Mouse (Mus musculus) embryonic stem cell, embryonic (primary cell): ENCODE data around the gene Rnf180.

Experiments used
- CTCF ChIA-PET, 4 experiments: fragments of 300-600 bp in 2 of 4; fragments of 350-600 bp in 2 of 4; sonication (Branson Sonifier 250); formaldehyde crosslinking; loops; one replicate each; lab custom pipeline; 2022; ENCODE audit warnings: inconsistent platforms in 2 of 4; lab: Charles Lee
- POLR2A ChIA-PET, 4 experiments: fragments of 300-600 bp in 2 of 4; fragments of 350-600 bp in 2 of 4; sonication (Branson Sonifier 250); formaldehyde crosslinking; loops; one replicate each; lab custom pipeline; 2022; ENCODE audit warnings: antibody characterized with exemption in 4 of 4, inconsistent platforms in 1 of 4; lab: Charles Lee

Rnf180 gene

GRCm38 (mm10) chr13:105153955-105154354 lies 140.7 kb downstream of the Rnf180 start:
- ChIA-PET CTCF (no interaction called here), POLR2A (no interaction called here)

- ChIA-PET CTCF (no interaction called here), POLR2A (no interaction called here)
Measured at GRCm38 (mm10) chr13:105150006-105150405, 144.6 kb downstream of the Rnf180 start.

DNA sequence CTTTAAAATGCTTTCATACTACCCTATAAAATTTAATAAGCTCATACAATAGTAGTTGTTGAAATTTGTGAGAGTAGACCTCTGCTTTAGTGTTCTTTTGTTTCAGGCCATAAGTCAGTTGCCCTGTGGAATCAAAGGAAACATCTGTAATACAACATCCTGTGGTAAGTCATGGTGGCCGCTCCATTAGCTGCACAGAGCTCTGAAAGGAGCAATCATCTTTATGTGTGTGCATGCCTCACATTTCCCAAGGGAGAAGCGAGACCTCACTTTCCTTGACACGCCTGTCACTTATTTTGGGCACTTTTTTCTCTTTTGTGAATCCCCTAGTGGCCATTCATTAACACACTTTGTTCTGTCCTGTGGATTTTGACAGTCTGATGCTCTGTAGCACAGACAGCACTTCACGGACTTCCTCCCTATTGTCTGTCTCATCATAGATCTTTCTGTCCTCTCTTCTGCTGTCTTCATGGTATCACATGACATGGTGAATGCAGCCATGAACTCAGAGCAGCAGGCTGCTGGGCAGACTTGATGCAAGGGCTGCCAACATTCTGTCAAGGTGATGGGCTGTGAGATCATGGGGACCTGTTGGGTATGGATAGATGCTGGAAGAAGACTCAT lies 146.7 kb downstream of the Rnf180 start:
- ChIA-PET CTCF (no interaction called here), POLR2A (no interaction called here)

DNA sequence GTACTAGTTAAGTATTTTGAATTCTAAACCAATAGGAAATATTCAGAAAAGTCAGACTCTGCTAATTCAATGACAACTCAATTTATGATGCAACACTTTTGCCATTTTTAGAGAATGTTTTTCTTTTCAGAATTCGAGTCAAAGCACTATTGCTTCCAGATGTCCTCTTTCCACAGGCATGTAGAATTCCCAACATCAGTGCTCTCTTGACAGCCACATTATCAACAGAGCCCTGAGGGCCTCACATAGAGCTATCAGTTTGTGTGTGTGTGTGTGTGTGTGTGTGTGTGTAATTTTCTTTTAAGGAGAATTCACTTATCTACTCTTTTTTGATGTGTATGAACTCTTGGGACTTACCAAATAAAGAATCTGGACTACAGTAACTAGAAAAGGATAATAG lies 147.8 kb downstream of the Rnf180 start:
- CTCF ChIA-PET = no interaction called here
- POLR2A ChIA-PET = interaction anchor here in 1 of 4 experiments (0.7 kb wide), 1 partner anchor 336 kb away, joined by 7 read pairs; no protein-coding TSS in a partner anchor

DNA sequence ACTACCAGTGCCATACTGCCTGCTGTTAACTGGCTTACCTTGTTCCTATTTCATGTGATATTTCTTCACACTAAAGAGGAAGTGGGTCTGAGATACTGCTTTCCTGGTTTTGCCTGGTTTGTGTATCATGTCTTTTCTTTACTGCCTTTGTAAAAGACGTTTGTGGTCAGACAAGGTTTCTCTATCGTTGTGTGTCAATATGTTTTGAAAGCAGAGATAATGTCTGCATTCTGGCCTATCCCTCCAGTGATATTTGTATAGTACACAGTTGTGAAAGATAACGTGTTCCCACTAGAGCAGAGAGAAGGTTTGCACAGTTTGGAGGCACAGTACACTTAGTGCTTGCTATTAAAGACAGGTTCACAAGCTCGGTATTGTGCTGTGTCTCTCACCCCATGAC lies 154.7 kb downstream of the Rnf180 start:
- POLR2A ChIA-PET = no interaction called here
- CTCF ChIA-PET = no interaction called here

DNA sequence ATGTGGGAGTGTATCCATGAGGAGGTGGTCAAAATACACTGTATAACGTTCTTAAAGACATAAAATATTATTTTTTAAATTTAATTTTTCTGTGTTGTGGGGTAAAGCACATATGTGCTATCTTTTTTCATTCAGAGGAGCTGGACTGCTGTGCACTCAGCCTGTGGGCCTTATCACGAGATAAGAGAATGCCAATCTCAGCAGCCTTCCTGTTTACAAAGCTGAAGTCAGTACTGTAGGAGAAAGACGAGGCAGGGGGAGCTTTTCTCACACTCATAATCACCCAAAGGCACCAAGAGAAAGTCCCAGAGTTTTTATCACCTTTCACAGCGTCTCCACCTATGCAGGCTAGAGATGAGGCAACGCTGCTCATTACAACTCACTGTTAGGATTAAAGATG lies 160.2 kb downstream of the Rnf180 start:
- POLR2A ChIA-PET = no interaction called here
- CTCF ChIA-PET = interaction anchor here in 2 of 4 experiments (0.6 to 0.7 kb wide), 3 partner anchors 9 to 1528 kb away, joined by 3 to 8 read pairs (median 3); no protein-coding TSS in a partner anchor

DNA sequence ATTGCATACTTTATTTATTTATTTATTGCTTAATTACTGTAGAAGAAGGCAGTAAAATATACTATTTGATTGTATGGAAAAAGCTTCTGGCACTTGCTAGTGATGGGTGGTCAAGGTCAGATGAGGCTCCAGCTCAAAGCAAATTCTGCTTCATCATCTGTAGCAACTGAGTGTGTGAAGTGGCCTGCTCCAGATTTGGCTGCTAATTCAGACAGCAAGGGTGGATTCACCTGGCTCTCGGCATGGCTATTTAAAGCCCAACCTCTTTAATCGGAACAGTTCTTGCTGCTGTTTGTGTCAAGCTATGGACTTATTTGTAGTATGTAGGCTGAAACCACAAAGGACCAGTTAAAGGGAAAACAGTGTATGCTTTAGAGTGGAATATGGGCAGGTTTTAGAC lies 161.8 kb downstream of the Rnf180 start:
- ChIA-PET POLR2A (no interaction called here), CTCF (no interaction called here)

GRCm38 (mm10) chr13:105132370-105132769 lies 162.2 kb downstream of the Rnf180 start:
- POLR2A ChIA-PET = interaction anchor here in 1 of 4 experiments (0.6 kb wide), 1 partner anchor 47 kb away, joined by 3 read pairs; no protein-coding TSS in a partner anchor
- CTCF ChIA-PET = no interaction called here

DNA sequence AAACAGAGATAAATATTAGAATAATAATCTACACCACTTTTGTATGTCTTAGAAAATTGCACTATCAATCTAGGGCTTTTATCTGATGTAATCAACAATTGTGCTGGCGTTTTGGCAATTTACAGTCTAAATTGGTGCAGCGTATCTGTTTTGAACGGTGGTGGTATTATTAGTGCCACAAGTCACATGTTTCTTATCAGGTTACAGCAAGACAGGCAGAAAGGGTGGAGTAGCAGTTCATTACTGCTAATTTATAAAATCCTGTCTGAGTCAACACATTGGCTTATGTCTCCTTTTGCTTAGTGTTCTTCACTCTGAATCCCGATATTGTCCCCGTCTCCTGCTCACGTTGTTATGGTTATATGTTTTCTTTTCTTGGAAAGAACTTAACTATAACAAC lies 164.5 kb downstream of the Rnf180 start:
- ChIA-PET POLR2A (no interaction called here), CTCF (no interaction called here)

GRCm38 (mm10) chr13:105122092-105122491 lies 172.5 kb downstream of the Rnf180 start:
- CTCF ChIA-PET = no interaction called here
- POLR2A ChIA-PET = interaction anchor here in 1 of 4 experiments (0.7 kb wide), 1 partner anchor 271 kb away, joined by 3 read pairs; no protein-coding TSS in a partner anchor

DNA sequence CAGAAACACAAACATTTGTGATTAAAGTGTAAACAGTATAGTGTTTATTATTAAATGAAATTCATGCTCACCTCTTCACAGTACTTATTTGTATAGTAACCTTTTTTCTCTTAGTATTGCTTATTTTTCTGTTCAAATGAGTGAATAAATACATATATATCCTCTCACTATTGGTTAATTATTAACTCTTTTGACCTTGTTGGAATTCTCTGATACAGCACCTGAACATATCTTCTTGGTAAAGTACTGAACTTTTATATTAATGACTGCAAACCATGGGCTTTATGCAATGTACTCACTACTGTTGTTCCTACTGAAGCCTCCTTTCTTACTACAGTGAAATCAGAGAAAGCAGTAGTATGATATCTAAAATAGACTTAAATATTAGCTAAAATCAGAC lies 173.0 kb downstream of the Rnf180 start:
- POLR2A ChIA-PET = no interaction called here
- CTCF ChIA-PET = no interaction called here

GRCm38 (mm10) chr13:105111599-105111998 lies 183.0 kb downstream of the Rnf180 start:
- CTCF ChIA-PET = no interaction called here

GRCm38 (mm10) chr13:105104385-105104784 lies 190.2 kb downstream of the Rnf180 start:
- ChIA-PET CTCF (no interaction called here), POLR2A (no interaction called here)

More at GRCm38 (mm10) chr13:105111599-105111998, 183.0 kb downstream of the Rnf180 start:
- POLR2A ChIA-PET = no interaction called here

DNA sequence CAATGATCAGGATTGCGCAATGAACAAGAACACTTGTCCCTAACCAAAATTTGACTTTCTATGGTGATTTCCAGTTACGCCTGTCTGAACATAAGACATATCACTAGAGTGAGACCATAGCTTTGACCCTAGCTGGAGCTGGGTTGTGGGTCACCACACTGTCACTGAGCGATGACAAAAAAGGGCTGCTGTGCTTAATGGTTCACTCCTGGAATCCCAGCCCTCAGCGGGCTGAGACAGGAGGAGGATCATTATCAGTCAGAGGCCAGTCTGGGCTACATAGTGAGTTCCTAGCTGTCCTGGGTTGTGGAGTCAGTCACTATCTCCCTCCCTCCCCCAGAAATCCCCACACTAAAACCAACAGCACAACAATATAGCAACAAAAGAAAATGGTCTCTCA lies 193.9 kb downstream of the Rnf180 start:
- CTCF ChIA-PET = interaction anchor here in 2 of 4 experiments (0.6 kb wide), 3 partner anchors 88 to 1107 kb away, joined by 3 to 4 read pairs (median 3); no protein-coding TSS in a partner anchor

DNA sequence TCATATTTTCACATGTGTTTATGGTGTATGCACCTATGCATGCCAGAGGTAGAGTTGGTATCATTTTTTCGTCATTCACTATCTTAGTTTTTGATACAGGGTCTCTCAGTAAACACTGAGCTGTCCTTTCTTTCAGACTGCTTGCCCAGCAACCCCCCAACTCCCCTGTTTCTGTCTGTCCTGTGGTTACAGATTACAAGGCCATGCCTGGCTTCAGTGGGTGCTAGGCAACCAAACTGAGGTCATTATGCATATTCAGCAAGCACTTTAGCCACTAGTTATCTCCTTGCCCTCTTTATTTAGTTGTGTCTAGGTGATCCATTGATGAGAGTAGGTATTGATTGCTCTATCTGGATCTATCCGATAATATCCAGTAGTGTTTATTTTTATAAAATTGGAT lies 198.3 kb downstream of the Rnf180 start:
- CTCF ChIA-PET = interaction anchor here in 1 of 4 experiments (0.6 kb wide), 1 partner anchor 762 kb away, joined by 3 read pairs; no protein-coding TSS in a partner anchor
- POLR2A ChIA-PET = no interaction called here

More for the DNA sequence above, 193.9 kb downstream of the Rnf180 start:
- POLR2A ChIA-PET = no interaction called here

DNA sequence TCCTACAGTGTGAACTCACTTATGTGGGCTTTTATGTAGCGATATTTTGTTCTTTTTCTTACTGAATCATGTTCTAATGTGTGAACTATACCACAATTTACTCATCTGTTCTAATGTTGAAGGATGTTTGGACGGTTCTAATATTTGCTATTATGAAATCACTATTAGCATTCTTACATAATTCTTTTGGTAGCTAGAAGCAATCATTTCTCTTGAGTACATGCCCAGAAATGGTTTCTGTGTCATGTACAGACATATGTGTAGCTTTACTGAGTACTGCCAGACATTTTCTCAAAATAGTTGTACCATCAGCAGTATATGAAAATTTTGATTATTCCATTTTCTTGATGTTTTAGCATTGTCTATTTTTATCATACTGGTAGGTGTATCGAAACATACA lies 205.3 kb downstream of the Rnf180 start:
- ChIA-PET CTCF (interaction anchor here in 1 of 4 experiments (0.6 kb wide), 1 partner anchor 53 kb away, joined by 3 read pairs; no protein-coding TSS in a partner anchor), POLR2A (no interaction called here)

DNA sequence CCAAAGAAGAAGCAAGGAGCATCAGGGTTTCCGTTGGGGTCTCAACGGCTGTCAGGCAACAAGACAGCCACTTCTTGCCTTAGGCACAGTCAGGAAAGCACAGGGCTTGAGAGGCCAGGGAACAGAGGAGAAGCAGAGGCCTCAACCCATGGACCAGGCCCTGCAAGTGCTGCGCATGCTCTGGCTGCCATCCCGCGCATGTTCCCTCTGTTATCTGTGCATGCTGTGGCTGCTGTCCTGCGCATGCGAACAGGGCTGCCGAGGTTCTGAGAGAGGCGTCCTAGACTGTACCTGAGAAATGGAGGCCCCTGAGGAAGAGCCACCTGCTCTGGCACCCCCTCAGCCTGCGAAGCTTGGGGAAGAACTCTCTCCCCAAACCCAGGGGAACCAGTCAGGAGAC lies 212.8 kb downstream of the Rnf180 start, which contains the start of gene 4933425L06Rik:
TSS of gene 4933425L06Rik (plus strand) at position 261 of the 400 bp plus-strand sequence.
- ChIA-PET CTCF (no interaction called here), POLR2A (no interaction called here)
